In the genomic region with DNA sequence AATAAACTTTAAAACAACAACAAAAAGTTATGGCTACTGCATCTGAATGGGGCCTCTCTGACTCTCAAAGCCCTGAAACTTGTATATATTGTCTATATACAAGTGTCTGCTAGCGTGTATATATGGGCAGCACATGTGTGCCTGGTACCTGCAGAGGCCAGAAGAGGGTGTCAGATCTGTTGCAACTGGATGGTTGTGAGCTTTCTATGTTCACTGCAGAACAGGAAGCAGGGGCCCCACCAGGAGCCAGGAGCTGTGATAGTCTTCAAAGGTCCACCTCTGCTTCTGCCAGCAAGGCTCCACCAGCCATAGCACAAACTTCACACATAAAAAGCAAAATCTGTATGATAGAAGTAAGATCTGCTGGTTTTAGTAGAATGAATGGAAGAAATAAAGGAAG, we compare ENCODE assay signal across 20 mouse cellular contexts.
DNase-seq lines count a peak whose midpoint lies in the region; ATAC-seq and TF ChIP-seq lines count a peak whose summit lies in the region.
"Had no signal": no experiment of that assay in that cellular context is flagged by ENCODE, and none has a peak within 500 bp of the region (broad histone marks: within the 10 kb centered on the region; RNA-seq: fewer than 3 reads in every experiment).

No protein-coding gene starts in this region.

- no peak for TF ChIP-seq EP300 in CH12.LX (IDR thresholded peaks at IDR 0.05; ENCODE audit: low read length)

- ATAC-seq in megakaryocyte progenitor cell, adult 5-6 weeks (replicated peaks; ENCODE audit: poor library complexity) = peak; percentile 26; the same call in 1 of the 2 replicates
- ATAC-seq: forebrain, embryonic 15.5 days had no signal

- peak in 1 of 2 experiments; percentile 37; a peak in 2 of 4 replicates for TF ChIP-seq CTCF in CH12.LX (conservative IDR thresholded peaks at IDR 0.05 in 1 of 2, IDR thresholded peaks at IDR 0.05 in 1 of 2; ENCODE audit: low read depth in 2 of 2, low read length in 2 of 2)

- H3K27ac ChIP-seq in CH12.LX (ENCODE audit: insufficient read depth, low read depth) = no peak overlapping the region
- H3K27ac ChIP-seq: embryonic facial prominence, embryonic 12.5 days; forebrain, embryonic 15.5 days; hindbrain, embryonic 12.5 days; kidney, embryonic 15.5 days; limb, embryonic 12.5 days; liver, embryonic 13.5 days; neural tube, embryonic 15.5 days; stomach, embryonic 15.5 days had no signal

- peaks cover 4 to 21% of the 10 kb centered on the region in 2 experiments; a peak in 3 of 4 replicates for H3K4me1 ChIP-seq in CH12.LX (ENCODE audit: control insufficient read depth in 1 of 2, insufficient read depth in 2 of 2)
- H3K4me1 ChIP-seq: embryonic facial prominence, embryonic 12.5 days; forebrain, embryonic 15.5 days; kidney, embryonic 15.5 days; liver, embryonic 13.5 days; neural tube, embryonic 15.5 days; stomach, embryonic 15.5 days had no signal

- H3K79me2 ChIP-seq in CH12.LX (replicated peaks; ENCODE audit: control insufficient read depth, extremely low read depth, insufficient read depth, poor library complexity, severe bottlenecking) = no peaks in the 10 kb centered on the region

- intact Hi-C loops in heart, postnatal 36 days (cut with DNase I) = no loop called here

- H3K9ac ChIP-seq in CH12.LX (ENCODE audit: insufficient read depth, low read depth) = no peak overlapping the region
- H3K9ac ChIP-seq: embryonic facial prominence, embryonic 12.5 days; forebrain, embryonic 15.5 days; hindbrain, embryonic 12.5 days; kidney, embryonic 15.5 days; limb, embryonic 12.5 days; liver, embryonic 13.5 days; neural tube, embryonic 15.5 days; stomach, embryonic 15.5 days had no signal

- peak; percentile 27 for DNase-seq in CD4-positive helper T cell, adult 2 months (ENCODE audit: low read depth, low spot score)
- DNase-seq in CH12.LX (ENCODE audit: extremely low read depth) = peak; percentile 21
- DNase-seq in thymus, postnatal 25 days = peak; percentile 21
- no peak for DNase-seq in heart, postnatal 36 days
- no peak for DNase-seq in neural tube, embryonic 10.5 days (ENCODE audit: extremely low spot score, low spot score)
- no peak for DNase-seq in layer of hippocampus, postnatal 25 days (ENCODE audit: extremely low spot score in 1 of 2, low spot score in 1 of 2)
- DNase-seq: cerebellum, adult 8-10 months; gastrocnemius, postnatal 25 days; liver, embryonic 13.5 days; midbrain, embryonic 14.5 days; right cerebral cortex, postnatal 14 days had no signal

- no peaks in the 10 kb centered on the region for H3K36me3 ChIP-seq in CH12.LX (replicated peaks in 1 of 2; ENCODE audit: control insufficient read depth in 1 of 2, insufficient read depth in 1 of 2, low read length in 1 of 2)
- H3K36me3 ChIP-seq: embryonic facial prominence, embryonic 12.5 days; forebrain, embryonic 15.5 days; hindbrain, embryonic 12.5 days; kidney, embryonic 15.5 days; limb, embryonic 12.5 days; liver, embryonic 13.5 days; neural tube, embryonic 15.5 days; stomach, embryonic 15.5 days had no signal

- H3K27me3 ChIP-seq in CH12.LX (replicated peaks) = no peaks in the 10 kb centered on the region
- H3K27me3 ChIP-seq: embryonic facial prominence, embryonic 12.5 days; forebrain, embryonic 15.5 days; hindbrain, embryonic 12.5 days; kidney, embryonic 15.5 days; limb, embryonic 12.5 days; liver, embryonic 13.5 days; neural tube, embryonic 15.5 days; stomach, embryonic 15.5 days had no signal

- in situ Hi-C loops in CH12.LX (cut with MboI; ENCODE audit: low pct_ligation_motif_present, low pct_unique_long_range_greater_than_20kb, low sequenced_read_pairs) = no loop called here

- TF ChIP-seq RAD21 in CH12.LX (IDR thresholded peaks at IDR 0.05; ENCODE audit: low read depth, low read length) = peak; percentile 25

- H3K9me3 ChIP-seq in CH12.LX (replicated peaks; ENCODE audit: low read length) = peaks cover 4% of the 10 kb centered on the region
- H3K9me3 ChIP-seq: embryonic facial prominence, embryonic 12.5 days; forebrain, embryonic 15.5 days; hindbrain, embryonic 12.5 days; kidney, embryonic 15.5 days; limb, embryonic 12.5 days; liver, embryonic 13.5 days; neural tube, embryonic 15.5 days; stomach, embryonic 15.5 days had no signal

- dilution Hi-C loops in CH12.LX (cut with MboI; ENCODE audit: extremely low pct_ligation_motif_present, extremely low pct_unique_long_range_greater_than_20kb, low sequenced_read_pairs) = no loop called here

- no peak overlapping the region for H3K4me2 ChIP-seq in CH12.LX (ENCODE audit: insufficient read depth, low read depth, poor library complexity, severe bottlenecking)
- H3K4me2 ChIP-seq: embryonic facial prominence, embryonic 12.5 days; forebrain, embryonic 15.5 days; hindbrain, embryonic 12.5 days; kidney, embryonic 15.5 days; limb, embryonic 12.5 days; liver, embryonic 13.5 days; neural tube, embryonic 15.5 days; stomach, embryonic 15.5 days had no signal

- no peak overlapping the region for H3K4me3 ChIP-seq in CH12.LX (replicated peaks in 1 of 3; ENCODE audit: low read depth in 2 of 3, low read length in 2 of 3, poor library complexity in 1 of 3)
- H3K4me3 ChIP-seq: embryonic facial prominence, embryonic 12.5 days; erythroblast, embryonic 14.5 days; forebrain, embryonic 15.5 days; hindbrain, embryonic 12.5 days; kidney, embryonic 15.5 days; limb, embryonic 12.5 days; liver, embryonic 13.5 days; neural tube, embryonic 15.5 days; stomach, embryonic 15.5 days had no signal

- no peak for TF ChIP-seq POLR2A in CH12.LX (IDR thresholded peaks at IDR 0.05; ENCODE audit: low read depth, low read length)

TF ChIP-seq in CH12.LX, 34 proteins besides CTCF, POLR2A, EP300 and RAD21:
- TF ChIP-seq ZMIZ1 (IDR thresholded peaks at IDR 0.05; ENCODE audit: low read depth, low read length) = no peak
- peak; percentile 27 for TF ChIP-seq SMC3 (IDR thresholded peaks at IDR 0.05; ENCODE audit: low read depth, low read length)
TF ChIP-seq in CH12.LX: peak in this region for 1.

Comparison
In these comparisons a context has a peak if more than half of its experiments do, and no peak if none do; other contexts are left out.
1. DNase-seq: peak in CD4-positive helper T cell, adult 2 months (single experiment), CH12.LX (single experiment) and thymus, postnatal 25 days (single experiment); none in heart, postnatal 36 days (0 of 2), neural tube, embryonic 10.5 days (single experiment) and layer of hippocampus, postnatal 25 days (0 of 2).